Mouse (Mus musculus): ENCODE results near the gene Cacna1i.

The Cacna1i gene

GRCm38 (mm10) chr15:80286851-80287415 is at the start of gene Cacna1i:
TSS of gene Cacna1i (plus strand) at chr15:80287238.
- in situ Hi-C loops (cut with MboI), result no loop called here

GRCm38 (mm10) chr15:80248135-80248534 is 38.9 kb upstream of the Cacna1i start:
- in situ Hi-C loops (cut with MboI), result no loop called here

- in situ Hi-C loops (cut with MboI), result no loop called here
Observed at GRCm38 (mm10) chr15:80248596-80248995, 38.4 kb upstream of the Cacna1i start.

- in situ Hi-C loops (cut with MboI), result no loop called here
Observed at GRCm38 (mm10) chr15:80249672-80250071, 37.4 kb upstream of the Cacna1i start.

GRCm38 (mm10) chr15:80250586-80250985 is 36.5 kb upstream of the Cacna1i start:
- in situ Hi-C loops (cut with MboI), result no loop called here

- in situ Hi-C loops (cut with MboI), result no loop called here
Observed at GRCm38 (mm10) chr15:80253530-80253929, 33.5 kb upstream of the Cacna1i start.

GRCm38 (mm10) chr15:80254207-80254606 is 32.8 kb upstream of the Cacna1i start:
- in situ Hi-C loops (cut with MboI), result no loop called here

- in situ Hi-C loops (cut with MboI), result no loop called here
Observed at GRCm38 (mm10) chr15:80254847-80255645, 32.0 kb upstream of the Cacna1i start, which contains the start of gene Atf4. TSS of gene Atf4 (plus strand) at chr15:80255184.

- in situ Hi-C loops (cut with MboI), result no loop called here
Observed at GRCm38 (mm10) chr15:80255646-80256121, 31.4 kb upstream of the Cacna1i start.

GRCm38 (mm10) chr15:80256242-80256641 is 30.8 kb upstream of the Cacna1i start:
- in situ Hi-C loops (cut with MboI), result no loop called here

GRCm38 (mm10) chr15:80256656-80257601 is 30.1 kb upstream of the Cacna1i start:
- in situ Hi-C loops (cut with MboI), result no loop called here

- in situ Hi-C loops (cut with MboI), result no loop called here
Observed at GRCm38 (mm10) chr15:80257602-80258239, 29.3 kb upstream of the Cacna1i start.

- in situ Hi-C loops (cut with MboI), result no loop called here
Observed at GRCm38 (mm10) chr15:80258240-80259170, 28.5 kb upstream of the Cacna1i start.

- in situ Hi-C loops (cut with MboI), result no loop called here
Observed at GRCm38 (mm10) chr15:80259406-80260045, 27.5 kb upstream of the Cacna1i start.

GRCm38 (mm10) chr15:80260677-80261076 is 26.4 kb upstream of the Cacna1i start:
- in situ Hi-C loops (cut with MboI), result no loop called here

GRCm38 (mm10) chr15:80261100-80261499 is 25.9 kb upstream of the Cacna1i start:
- in situ Hi-C loops (cut with MboI), result no loop called here

GRCm38 (mm10) chr15:80263610-80264575 is 23.1 kb upstream of the Cacna1i start, which contains the start of gene Rps19bp1:
TSS of gene Rps19bp1 (minus strand) at chr15:80264315.
- in situ Hi-C loops (cut with MboI), result no loop called here

- in situ Hi-C loops (cut with MboI), result no loop called here
Observed at GRCm38 (mm10) chr15:80266281-80266680, 20.8 kb upstream of the Cacna1i start.

Data from mature B cell (primary cell).